Mouse (Mus musculus) spleen, adult 2 months (tissue): Measurements from ENCODE around the gene Pomp.

ENCODE experiments used
- CTCF ChIP-seq: fragments of 200-500 bp; IDR thresholded peaks from 2 replicates; pipeline ENCODE4 v1.5.1; 2011; ENCODE audit warnings: mild to moderate bottlenecking, inconsistent platforms; ENCODE audit not compliant: insufficient read depth, insufficient read length, insufficient replicate concordance; ENCODE audit errors: extremely low read depth
- POLR2A ChIP-seq: fragments of 200-500 bp; IDR thresholded peaks from 2 replicates; pipeline ENCODE4 v1.6.1; 2011; ENCODE audit warnings: low read depth, low read length, inconsistent platforms

- no peak for TF ChIP-seq CTCF
- no peak for TF ChIP-seq POLR2A
Observed at GRCm38 (mm10) chr5:147913241-147913842, 53.1 kb downstream of the Pomp start.
